Mouse (Mus musculus): ENCODE results near the gene Trim14. TPM values are rescaled to one million over a fixed set of nuclear protein-coding genes. Genes with fewer than 3 reads are reported as not detected.

Gene Trim14
- polyA plus RNA-seq, 1 experiment from 2014 or later, result 4.5 TPM

GRCm38 (mm10) chr4:46533934-46534720 lies 1.8 kb downstream of the Trim14 start:
- 12% methylated on average over 29 of the region's 29 CpGs for WGBS
- H3K36me3 ChIP-seq (ENCODE audit: control insufficient read depth, insufficient read depth, low read length), result no peaks in the 10 kb centered on the region
- no peaks in the 10 kb centered on the region for H3K9me3 ChIP-seq (ENCODE audit: control insufficient read depth, low read length)
- peak; percentile 68 for DNase-seq (ENCODE audit: low spot score)
- H3K27ac ChIP-seq (replicated peaks), result no peak overlapping the region
- H3K9ac ChIP-seq (ENCODE audit: low read length), result no peak overlapping the region
- ATAC-seq (ENCODE audit: low FRiP score, low TSS enrichment), result peak; percentile 31; the same call in 1 of the 2 replicates
- H3K4me2 ChIP-seq (replicated peaks; ENCODE audit: low read depth), result peak overlapping the region; percentile 87
- TF ChIP-seq EP300 (optimal IDR thresholded peaks at IDR 0.05) (no peak), CTCF (IDR thresholded peaks at IDR 0.05; ENCODE audit: low read depth) (no peak)
- H3K4me1 ChIP-seq (replicated peaks; ENCODE audit: control insufficient read depth, insufficient read depth), result no peaks in the 10 kb centered on the region
- H3K27me3 ChIP-seq (ENCODE audit: control insufficient read depth, insufficient read depth, low read length), result no peaks in the 10 kb centered on the region
- peak overlapping the region; percentile 6 for H3K4me3 ChIP-seq (ENCODE audit: low read depth, low read length)

- Histone ChIP-seq H3K4me2 (replicated peaks; ENCODE audit: low read depth) (no peak overlapping the region), H3K4me1 (replicated peaks; ENCODE audit: control insufficient read depth, insufficient read depth) (no peaks in the 10 kb centered on the region), H3K36me3 (ENCODE audit: control insufficient read depth, insufficient read depth, low read length) (no peaks in the 10 kb centered on the region), H3K9ac (ENCODE audit: low read length) (no peak overlapping the region), H3K27me3 (ENCODE audit: control insufficient read depth, insufficient read depth, low read length) (no peaks in the 10 kb centered on the region), H3K9me3 (ENCODE audit: control insufficient read depth, low read length) (no peaks in the 10 kb centered on the region), H3K27ac (replicated peaks) (no peak overlapping the region), H3K4me3 (ENCODE audit: low read depth, low read length) (no peak overlapping the region)
- ATAC-seq (ENCODE audit: low FRiP score, low TSS enrichment), result no peak
- WGBS, result 91% methylated on average over 7 of the region's 7 CpGs
- TF ChIP-seq EP300 (optimal IDR thresholded peaks at IDR 0.05) (no peak), CTCF (IDR thresholded peaks at IDR 0.05; ENCODE audit: low read depth) (no peak)
- DNase-seq (ENCODE audit: low spot score), result no peak
Observed at GRCm38 (mm10) chr4:46532926-46533325, 3.0 kb downstream of the Trim14 start.

GRCm38 (mm10) chr4:46532511-46532910 lies 3.4 kb downstream of the Trim14 start:
- ATAC-seq (ENCODE audit: low FRiP score, low TSS enrichment), result no peak
- 77% methylated on average over 2 of the region's 2 CpGs for WGBS
- no peaks in the 10 kb centered on the region for H3K4me1 ChIP-seq (replicated peaks; ENCODE audit: control insufficient read depth, insufficient read depth)

GRCm38 (mm10) chr4:46529722-46530121 lies 6.2 kb downstream of the Trim14 start:
- no peak overlapping the region for H3K9ac ChIP-seq (ENCODE audit: low read length)
- H3K27me3 ChIP-seq (ENCODE audit: control insufficient read depth, insufficient read depth, low read length), result no peaks in the 10 kb centered on the region
- 53% methylated on average over 7 of the region's 7 CpGs for WGBS
- H3K4me1 ChIP-seq (replicated peaks; ENCODE audit: control insufficient read depth, insufficient read depth), result no peaks in the 10 kb centered on the region
- no peak for DNase-seq (ENCODE audit: low spot score)
- H3K36me3 ChIP-seq (ENCODE audit: control insufficient read depth, insufficient read depth, low read length), result no peaks in the 10 kb centered on the region
- ATAC-seq (ENCODE audit: low FRiP score, low TSS enrichment), result no peak
- H3K4me2 ChIP-seq (replicated peaks; ENCODE audit: low read depth), result no peak overlapping the region
- no peak overlapping the region for H3K27ac ChIP-seq (replicated peaks)
- no peak overlapping the region for H3K4me3 ChIP-seq (ENCODE audit: low read depth, low read length)
- no peaks in the 10 kb centered on the region for H3K9me3 ChIP-seq (ENCODE audit: control insufficient read depth, low read length)
- TF ChIP-seq EP300 (optimal IDR thresholded peaks at IDR 0.05) (no peak), CTCF (IDR thresholded peaks at IDR 0.05; ENCODE audit: low read depth) (no peak)

More at GRCm38 (mm10) chr4:46532511-46532910, 3.4 kb downstream of the Trim14 start:
- Histone ChIP-seq H3K27ac (replicated peaks) (no peak overlapping the region), H3K4me3 (ENCODE audit: low read depth, low read length) (no peak overlapping the region), H3K9ac (ENCODE audit: low read length) (no peak overlapping the region), H3K36me3 (ENCODE audit: control insufficient read depth, insufficient read depth, low read length) (no peaks in the 10 kb centered on the region), H3K27me3 (ENCODE audit: control insufficient read depth, insufficient read depth, low read length) (no peaks in the 10 kb centered on the region), H3K9me3 (ENCODE audit: control insufficient read depth, low read length) (no peaks in the 10 kb centered on the region), H3K4me2 (replicated peaks; ENCODE audit: low read depth) (no peak overlapping the region)
- TF ChIP-seq EP300 (optimal IDR thresholded peaks at IDR 0.05), result no peak
- no peak for TF ChIP-seq CTCF (IDR thresholded peaks at IDR 0.05; ENCODE audit: low read depth)
- no peak for DNase-seq (ENCODE audit: low spot score)

- no peak for TF ChIP-seq CTCF (IDR thresholded peaks at IDR 0.05; ENCODE audit: low read depth)
- TF ChIP-seq EP300 (optimal IDR thresholded peaks at IDR 0.05), result no peak
- DNase-seq (ENCODE audit: low spot score), result peak; percentile 45
- no peaks in the 10 kb centered on the region for H3K9me3 ChIP-seq (ENCODE audit: control insufficient read depth, low read length)
- peak overlapping the region; percentile 35; the same call in 1 of the 2 replicates for H3K27ac ChIP-seq (replicated peaks)
- no peaks in the 10 kb centered on the region for H3K4me1 ChIP-seq (replicated peaks; ENCODE audit: control insufficient read depth, insufficient read depth)
- ATAC-seq (ENCODE audit: low FRiP score, low TSS enrichment), result peak; percentile 62
- no peaks in the 10 kb centered on the region for H3K36me3 ChIP-seq (ENCODE audit: control insufficient read depth, insufficient read depth, low read length)
- H3K9ac ChIP-seq (ENCODE audit: low read length), result peak overlapping the region; percentile 43
- 0% methylated on average over 7 of the region's 7 CpGs for WGBS
- peak overlapping the region; percentile 68 for H3K4me2 ChIP-seq (replicated peaks; ENCODE audit: low read depth)
- H3K4me3 ChIP-seq (ENCODE audit: low read depth, low read length), result peak overlapping the region; percentile 34
- no peaks in the 10 kb centered on the region for H3K27me3 ChIP-seq (ENCODE audit: control insufficient read depth, insufficient read depth, low read length)
Observed at GRCm38 (mm10) chr4:46527558-46527926, 8.4 kb downstream of the Trim14 start.
